Mouse (Mus musculus) C2C12 (cell line): ENCODE results near the gene Cntn6. TPM values are rescaled to one million over a fixed set of nuclear protein-coding genes. Genes with fewer than 3 reads are reported as not detected.

Experiments
- H3K27me3 ChIP-seq: one replicate; pipeline ENCODE4 v1.6.1; 2011; ENCODE audit not compliant: control insufficient read depth, insufficient read depth, insufficient read length
- H3K36me3 ChIP-seq: one replicate; pipeline ENCODE4 v1.6.1; 2011; ENCODE audit not compliant: control insufficient read depth, insufficient read depth
- H3K4me3 ChIP-seq: one replicate; pipeline ENCODE4 v1.5.1; 2011; ENCODE audit warnings: mild to moderate bottlenecking, control low read depth; ENCODE audit not compliant: poor library complexity, insufficient read depth, severe bottlenecking
- H3K79me2 ChIP-seq: one replicate; pipeline ENCODE4 v1.6.1; 2011; ENCODE audit not compliant: control insufficient read depth, insufficient read depth
- H3K79me3 ChIP-seq: one replicate; pipeline ENCODE4 v1.6.1; 2011; ENCODE audit warnings: low read depth, control low read depth
- H3ac ChIP-seq: one replicate; pipeline ENCODE3; 2011; ENCODE audit warnings: low read depth; ENCODE audit not compliant: control insufficient read depth, insufficient read length
- CEBPB ChIP-seq: IDR thresholded peaks from one replicate; pipeline ENCODE4 v1.6.1; 2011; ENCODE audit warnings: low read depth, mild to moderate bottlenecking, control low read depth, moderate library complexity
- CTCF ChIP-seq: IDR thresholded peaks from one replicate; pipeline ENCODE4 v1.5.1; 2011; ENCODE audit not compliant: control insufficient read depth, insufficient read depth, insufficient read length
- FOSL1 ChIP-seq: IDR thresholded peaks from one replicate; pipeline ENCODE4 v1.8.0; 2011; ENCODE audit warnings: mild to moderate bottlenecking, low read length; ENCODE audit not compliant: poor library complexity, insufficient read depth, severe bottlenecking
- MAX ChIP-seq: IDR thresholded peaks from one replicate; pipeline ENCODE4 v1.6.1; 2011; ENCODE audit warnings: mild to moderate bottlenecking, control low read depth
- MYOD1 ChIP-seq: IDR thresholded peaks from one replicate; pipeline ENCODE4 v1.6.1; 2011; ENCODE audit warnings: low read depth; ENCODE audit not compliant: control insufficient read depth, insufficient read length
- MYOG ChIP-seq: IDR thresholded peaks from one replicate; pipeline ENCODE4 v1.6.1; 2011; ENCODE audit not compliant: control insufficient read depth, insufficient read length; ENCODE audit errors: extremely low read depth
- USF1 ChIP-seq: IDR thresholded peaks from one replicate; pipeline ENCODE4 v1.6.1; 2011; ENCODE audit warnings: low read depth, mild to moderate bottlenecking, control low read depth, moderate library complexity
- polyA plus RNA-seq: library from polyadenylated mRNA; unstranded; fragments of >200 nt; fragmentation: generic; extraction: Trizol; gene quantifications from one replicate; pipeline ENCODE4 v1.2.1, GENCODE M21; 2012; ENCODE audit warnings: missing spikeins

The Cntn6 gene
- polyA plus RNA-seq, 1 experiment: not detected

DNA sequence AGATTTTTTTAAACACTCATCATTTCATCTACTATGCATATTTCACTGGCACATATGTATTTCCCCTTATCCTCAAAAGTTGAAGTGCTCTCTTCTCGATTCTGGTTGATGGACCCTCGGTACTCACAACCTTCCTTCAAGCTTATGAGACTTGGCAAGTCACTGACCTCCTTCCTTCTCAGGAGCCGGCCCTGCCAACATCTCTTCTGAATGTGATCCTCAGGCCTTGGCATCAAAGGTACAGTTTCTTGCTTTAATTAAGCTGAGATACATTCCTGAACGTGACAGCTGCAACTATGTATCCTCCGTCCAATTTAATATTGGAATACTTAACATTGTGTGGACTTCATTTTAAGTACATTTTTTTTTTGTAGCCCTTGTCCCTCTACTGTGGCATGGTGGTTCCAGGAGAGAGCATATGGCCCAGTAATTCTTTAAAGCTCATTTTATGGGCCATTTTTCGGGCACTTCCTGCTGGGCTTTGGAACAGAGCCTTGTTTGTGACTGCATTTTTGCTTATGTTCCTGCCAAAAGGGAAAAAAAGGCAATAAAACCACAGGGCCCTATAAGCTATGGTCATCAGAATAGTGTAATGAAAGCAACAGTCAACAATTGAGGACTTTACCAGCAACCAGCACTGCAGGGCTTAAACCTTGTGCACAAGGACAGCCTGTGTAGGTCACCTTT is 196.0 kb downstream of the Cntn6 start:
- no peak for TF ChIP-seq MYOD1
- TF ChIP-seq USF1: no peak
- no peak for TF ChIP-seq FOSL1
- no peak for TF ChIP-seq CEBPB
- no peak for TF ChIP-seq MYOG
- TF ChIP-seq CTCF: no peak

DNA sequence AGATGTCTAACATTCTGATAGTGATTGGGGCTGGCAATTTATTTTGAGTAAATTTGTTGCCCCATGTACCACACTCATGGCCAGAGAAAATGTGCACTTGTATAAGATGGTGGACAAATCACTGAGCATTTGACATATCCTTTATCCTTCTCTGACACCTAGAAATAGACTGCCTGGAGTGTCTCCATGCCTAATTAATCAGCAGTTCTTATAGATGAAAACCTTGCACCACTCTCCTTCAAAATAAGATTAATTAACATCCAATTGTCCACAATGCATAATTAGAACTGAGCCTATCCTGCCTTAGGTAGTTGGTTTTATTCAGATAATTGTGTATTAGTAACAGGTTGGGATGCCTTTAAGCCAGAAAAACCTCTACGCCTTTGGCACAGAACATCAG is 236.0 kb downstream of the Cntn6 start:
- Histone ChIP-seq H3ac (no peak overlapping the region), H3K36me3 (no peaks in the 10 kb centered on the region), H3K79me2 (no peaks in the 10 kb centered on the region), H3K79me3 (no peaks in the 10 kb centered on the region), H3K4me3 (no peak overlapping the region), H3K27me3 (no peaks in the 10 kb centered on the region)
- TF ChIP-seq MYOG (no peak), FOSL1 (no peak), MYOD1 (no peak), MAX (no peak)

More for the DNA sequence above, 196.0 kb downstream of the Cntn6 start:
- no peaks in the 10 kb centered on the region for H3K79me2 ChIP-seq
- H3K27me3 ChIP-seq: no peaks in the 10 kb centered on the region
- H3K79me3 ChIP-seq: no peaks in the 10 kb centered on the region
- no peaks in the 10 kb centered on the region for H3K36me3 ChIP-seq
- no peak overlapping the region for H3ac ChIP-seq
- H3K4me3 ChIP-seq: no peak overlapping the region

DNA sequence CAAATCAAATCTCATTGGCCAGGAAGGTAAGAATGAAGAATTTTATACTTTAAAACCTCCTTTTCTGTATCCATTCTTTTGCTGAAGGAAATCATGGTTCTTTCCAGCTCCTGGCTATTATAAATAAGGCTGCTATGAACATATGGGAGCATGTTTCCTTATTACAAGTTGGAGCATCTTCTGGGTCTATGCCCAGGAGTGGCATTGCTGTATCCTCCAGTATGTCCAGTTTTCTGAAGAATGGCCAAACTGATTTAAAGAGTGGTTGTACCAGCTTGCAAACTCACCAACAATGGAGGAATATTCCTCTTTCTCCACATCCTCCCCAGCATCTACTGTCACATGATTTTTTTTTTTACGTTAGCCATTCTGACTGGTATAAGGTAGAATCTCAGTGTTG is 241.7 kb downstream of the Cntn6 start:
- Histone ChIP-seq H3K36me3 (no peaks in the 10 kb centered on the region), H3K79me3 (no peaks in the 10 kb centered on the region), H3K4me3 (no peak overlapping the region), H3ac (no peak overlapping the region), H3K27me3 (no peaks in the 10 kb centered on the region), H3K79me2 (no peaks in the 10 kb centered on the region)
- TF ChIP-seq USF1 (no peak), MYOD1 (no peak), FOSL1 (no peak)

DNA sequence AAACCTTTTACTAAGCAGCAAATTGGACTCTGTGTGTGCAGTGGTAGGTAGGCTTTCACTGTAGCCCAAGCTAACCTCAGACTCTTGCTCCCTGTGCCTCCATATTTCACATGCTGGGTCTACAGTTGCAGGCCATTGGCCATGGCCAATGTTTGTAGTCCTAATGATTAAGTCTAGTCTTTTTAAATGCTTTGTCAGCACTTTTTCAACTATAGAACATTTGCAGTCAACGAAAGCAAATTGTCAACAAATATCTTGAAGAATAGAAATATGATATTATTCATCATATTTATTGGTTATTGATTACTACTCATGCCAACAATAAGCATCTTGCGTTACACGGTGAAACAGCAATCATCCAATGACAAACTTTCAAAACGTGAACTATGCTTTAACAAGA is 246.4 kb downstream of the Cntn6 start:
- H3K36me3 ChIP-seq: no peaks in the 10 kb centered on the region
- no peaks in the 10 kb centered on the region for H3K79me2 ChIP-seq
- TF ChIP-seq CTCF: no peak
- TF ChIP-seq MYOD1: no peak
- H3K27me3 ChIP-seq: no peaks in the 10 kb centered on the region
- no peak overlapping the region for H3K4me3 ChIP-seq
- no peaks in the 10 kb centered on the region for H3K79me3 ChIP-seq
- no peak overlapping the region for H3ac ChIP-seq

DNA sequence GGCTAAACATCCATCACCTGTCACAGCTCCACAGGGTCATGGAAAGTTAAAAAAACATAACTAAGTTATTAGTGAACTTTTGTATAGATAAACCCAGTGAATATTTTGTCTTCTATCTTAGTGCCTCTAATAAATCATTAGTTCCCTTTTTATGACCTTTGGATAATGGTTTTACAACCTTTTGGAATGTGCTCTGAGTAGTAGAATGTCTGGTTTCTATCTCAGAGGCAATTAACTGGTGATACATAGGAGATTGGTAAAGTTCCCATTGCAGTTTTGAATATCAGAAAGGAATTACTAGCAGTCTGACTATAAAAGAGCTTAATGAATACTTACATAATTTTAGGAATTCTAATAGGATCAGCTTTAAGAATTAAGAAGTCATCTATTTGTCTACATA is 265.5 kb downstream of the Cntn6 start:
- TF ChIP-seq FOSL1: no peak
- TF ChIP-seq CTCF: no peak
- no peak for TF ChIP-seq USF1
- no peak for TF ChIP-seq CEBPB
- no peak for TF ChIP-seq MAX
- TF ChIP-seq MYOG: no peak
- no peak for TF ChIP-seq MYOD1
- Histone ChIP-seq H3K79me3 (no peaks in the 10 kb centered on the region), H3K79me2 (no peaks in the 10 kb centered on the region)

DNA sequence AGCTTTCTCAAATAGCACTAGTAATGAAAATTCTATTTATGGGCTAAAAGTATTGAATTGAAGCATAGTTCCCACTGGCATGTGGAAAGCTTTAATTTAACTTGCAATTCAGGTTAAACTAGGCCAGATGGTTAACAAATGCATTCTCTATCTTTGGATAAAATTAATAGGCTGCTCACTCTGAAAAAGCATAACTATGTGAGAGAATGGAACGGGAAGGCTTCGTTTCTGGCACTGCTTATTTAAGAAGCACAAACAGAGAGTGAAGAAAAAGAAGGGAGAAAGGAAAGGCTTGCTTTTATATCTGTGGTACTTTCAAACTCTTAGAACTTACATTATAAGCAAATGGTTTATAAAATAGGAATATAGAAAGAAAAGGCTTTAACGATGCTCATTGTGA is 268.6 kb downstream of the Cntn6 start:
- H3K79me2 ChIP-seq: no peaks in the 10 kb centered on the region
- H3K27me3 ChIP-seq: no peaks in the 10 kb centered on the region
- no peak overlapping the region for H3ac ChIP-seq
- TF ChIP-seq MYOG (no peak), MAX (no peak), MYOD1 (no peak), CEBPB (no peak), USF1 (no peak), FOSL1 (no peak), CTCF (no peak)
- H3K36me3 ChIP-seq: no peaks in the 10 kb centered on the region
- H3K4me3 ChIP-seq: no peak overlapping the region
- H3K79me3 ChIP-seq: no peaks in the 10 kb centered on the region

More for the DNA sequence above, 265.5 kb downstream of the Cntn6 start:
- no peaks in the 10 kb centered on the region for H3K27me3 ChIP-seq
- H3K4me3 ChIP-seq: no peak overlapping the region
- no peaks in the 10 kb centered on the region for H3K36me3 ChIP-seq
- no peak overlapping the region for H3ac ChIP-seq
